Mouse (Mus musculus): ENCODE measurements around the gene Trpv4.

DNA sequence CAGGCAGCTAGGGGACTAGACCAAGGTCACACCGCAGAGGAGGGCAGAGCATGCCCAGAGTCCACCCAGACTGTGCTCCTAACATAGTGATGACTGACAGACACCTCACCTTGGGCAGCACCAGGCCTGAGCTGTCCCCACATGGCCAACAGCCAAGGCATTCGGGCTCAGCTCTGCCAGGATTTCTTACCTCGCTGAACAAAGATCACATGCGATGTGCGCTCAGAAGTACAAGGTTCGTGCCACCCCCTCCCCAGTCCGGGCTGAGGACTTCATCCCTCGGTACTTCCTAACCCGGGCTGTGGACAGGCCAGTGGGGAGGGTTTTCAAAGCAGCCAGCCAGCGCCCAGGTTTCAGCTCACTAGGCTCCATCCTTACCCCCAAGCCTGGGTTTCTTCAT lies 795 bp downstream of the Trpv4 start:
- TF ChIP-seq CTCF (IDR thresholded peaks at IDR 0.05; ENCODE audit: borderline replicate concordance, control insufficient read depth, extremely low read depth, insufficient read depth, low read length, poor library complexity) (no peak), POLR2A (IDR thresholded peaks at IDR 0.05; ENCODE audit: control insufficient read depth, extremely low read depth, insufficient read depth, low read length, poor library complexity) (no peak)
